8 mouse cellular contexts compared by ENCODE assay signal in genomic region chr7:73541412-73542130, GRCm38 (mm10). TPM values are rescaled to one million over a fixed set of nuclear protein-coding genes. Genes with fewer than 3 reads are reported as not detected.
A peak's percentile ranks its signal among the peaks of the same experiment; 100 is the strongest.
DNase-seq lines count a peak whose midpoint lies in the region; ATAC-seq and TF ChIP-seq lines count a peak whose summit lies in the region.

TSS of gene Chd2 (minus strand) at chr7:73541830.

- H3K36me3 ChIP-seq in forebrain, embryonic 16.5 days (ENCODE audit: control insufficient read depth, insufficient read depth): peaks cover 2% of the 10 kb centered on the region; the same call in 1 of the 2 replicates
- H3K36me3 ChIP-seq in lung, postnatal 0 days (ENCODE audit: insufficient read depth, low read length): no peaks in the 10 kb centered on the region

- no peak for TF ChIP-seq CTCF in Patski (IDR thresholded peaks at IDR 0.05)
- TF ChIP-seq CTCF in layer of hippocampus, adult 2 months (conservative IDR thresholded peaks at IDR 0.05): no peak
- no peak for TF ChIP-seq CTCF in lung, postnatal 0 days (IDR thresholded peaks at IDR 0.05)

- H3K9ac ChIP-seq in forebrain, embryonic 16.5 days (replicated peaks; ENCODE audit: low read depth, low read length): peak within 1 kb of the TSS; percentile 90
- peak within 1 kb of the TSS; percentile 89 for H3K9ac ChIP-seq in lung, postnatal 0 days (replicated peaks; ENCODE audit: low read depth)

- peak within 1 kb of the TSS; percentile 65 for H3K4me2 ChIP-seq in forebrain, embryonic 16.5 days (ENCODE audit: low read length)
- H3K4me2 ChIP-seq in lung, postnatal 0 days (replicated peaks; ENCODE audit: low read depth, low read length): peak within 1 kb of the TSS; percentile 56

- intact Hi-C loops in heart, postnatal 25 days (cut with DNase I): loop anchor here (1.0 kb wide), 3 partner anchors 15 to 77 kb away; no protein-coding TSS in a partner anchor

- CTCF ChIA-PET in Patski (lab: Charles Lee): interaction anchor here (1.2 to 4.9 kb wide), 7 partner anchors 9 to 631 kb away, joined by 3 to 39 read pairs (median 4); no protein-coding TSS in a partner anchor

- H3K27ac ChIP-seq in forebrain, embryonic 16.5 days (ENCODE audit: low read length): peak within 1 kb of the TSS; percentile 99
- H3K27ac ChIP-seq in layer of hippocampus, adult 2 months: peak within 1 kb of the TSS; percentile 97
- H3K27ac ChIP-seq in lung, postnatal 0 days (ENCODE audit: low read length): peak within 1 kb of the TSS; percentile 99

- peak within 1 kb of the TSS; percentile 68 for H3K4me3 ChIP-seq in forebrain, embryonic 16.5 days (replicated peaks; ENCODE audit: low read length)
- peak within 1 kb of the TSS; percentile 63 for H3K4me3 ChIP-seq in layer of hippocampus, adult 2 months
- peak within 1 kb of the TSS; percentile 63 for H3K4me3 ChIP-seq in lung, postnatal 0 days (ENCODE audit: low read depth, low read length)

- H3K9me3 ChIP-seq in forebrain, embryonic 16.5 days (ENCODE audit: control insufficient read depth, low read length): no peaks in the 10 kb centered on the region
- no peaks in the 10 kb centered on the region for H3K9me3 ChIP-seq in lung, postnatal 0 days (ENCODE audit: low read length)

- peak; percentile 55 for ATAC-seq in Patski
- ATAC-seq in forebrain, embryonic 16.5 days: peak; percentile 32
- peak; percentile 32 for ATAC-seq in lung, postnatal 0 days

- no peak; the same call in 1 of the 2 replicates for TF ChIP-seq EP300 in lung, postnatal 0 days (IDR thresholded peaks at IDR 0.05)

- POLR2A ChIA-PET in Patski (lab: Charles Lee): interaction anchor here (0.9 to 11.7 kb wide), 4 partner anchors 12 to 75 kb away, joined by 3 to 87 read pairs (median 22); no protein-coding TSS in a partner anchor

- H3K4me1 ChIP-seq in forebrain, embryonic 16.5 days (replicated peaks; ENCODE audit: control insufficient read depth, insufficient read depth, low read length): peaks cover 20% of the 10 kb centered on the region
- H3K4me1 ChIP-seq in lung, postnatal 0 days (ENCODE audit: insufficient read depth, low read depth, low read length): no peaks in the 10 kb centered on the region; the same call in 1 of the 2 replicates

- H3K27me3 ChIP-seq in Patski: no peaks in the 10 kb centered on the region
- no peaks in the 10 kb centered on the region for H3K27me3 ChIP-seq in forebrain, embryonic 16.5 days (replicated peaks; ENCODE audit: control insufficient read depth, insufficient read depth, low read length)
- no peaks in the 10 kb centered on the region for H3K27me3 ChIP-seq in lung, postnatal 0 days (replicated peaks; ENCODE audit: insufficient read depth, low read length)

- 0% methylated on average over 15 of the region's 15 CpGs for WGBS in forebrain, embryonic 16.5 days
- WGBS in lung, postnatal 0 days: under 1% methylated on average over 15 of the region's 15 CpGs

- in situ Hi-C loops in Patski (cut with MboI; ENCODE audit: low pct_unique_long_range_greater_than_20kb): no loop called here

- DNase-seq in Patski (ENCODE audit: low read depth, low spot score): no peak
- DNase-seq in cerebellum, adult 11-12 months: peak; percentile 58
- peak; percentile 47 for DNase-seq in heart, postnatal 25 days (ENCODE audit: low spot score)
- peak; percentile 47 to 61 for DNase-seq in layer of hippocampus, adult 2 months (ENCODE audit: low spot score in 2 of 2)
- peak; percentile 94 for DNase-seq in lung, postnatal 0 days (ENCODE audit: low spot score)
- peak; percentile 67 for DNase-seq in ovary, postnatal 36 days (ENCODE audit: low spot score)
- peak; percentile 50 for DNase-seq in urinary bladder, postnatal 25 days (ENCODE audit: low spot score)

RNA-seq across cellular contexts. Expression of gene Chd2, which starts in this region (rescaled TPM):
- 23.4 TPM for polyA plus RNA-seq in Patski (2021)
- polyA plus RNA-seq in forebrain, embryonic 16.5 days (2015; fragmentation: Nextera tagmentation; extraction: Ambion mirVana): 56.8 and 60.2 TPM in 2 replicates
- 10 to 100 TPM; 40.4 to 41.2 TPM for total RNA-seq in heart, postnatal 25 days (2021)
- total RNA-seq in layer of hippocampus, adult 2 months (2021): 10 to 100 TPM; 57.1 to 58.3 TPM
- polyA plus RNA-seq in lung, postnatal 0 days (2015; fragmentation: Nextera tagmentation; extraction: Ambion mirVana): 38.0 and 39.9 TPM in 2 replicates
